Mouse (Mus musculus) heart, embryonic 14.5 days (tissue): ENCODE results near the gene Map1lc3b. TPM values are rescaled to one million over a fixed set of nuclear protein-coding genes. Genes with fewer than 3 reads are reported as not detected.
A peak's percentile ranks its signal among the peaks of the same experiment; 100 is the strongest.

ENCODE experiments used
- ATAC-seq: fragments of 200-750 bp; cut with Nextera tagmentation; 2 replicates; pipeline ENCODE4 v1.8.0; 2017; ENCODE audit warnings: low read depth, moderate TSS enrichment; ENCODE audit not compliant: insufficient number of reproducible peaks, insufficient read depth, low FRiP score
- H3K27ac ChIP-seq, 2 experiments: fragments of 200-500 bp in 1 of 2; fragments of 300-500 bp in 1 of 2; sonication (generic) in 1 of 2; replicated peaks in 1 of 2; 2 replicates each; pipeline ENCODE4 v1.5.1; 2012 to 2014; ENCODE audit warnings: low read depth in 2 of 2, low read length in 2 of 2, control low read depth in 1 of 2, mild to moderate bottlenecking in 1 of 2, mixed read lengths in 1 of 2; ENCODE audit not compliant: control insufficient read depth in 1 of 2, insufficient read depth in 1 of 2
- H3K27me3 ChIP-seq: fragments of 300-500 bp; sonication (generic); 2 replicates; pipeline ENCODE4 v1.6.1; 2014; ENCODE audit warnings: mild to moderate bottlenecking, low read length, control low read depth; ENCODE audit not compliant: control insufficient read depth, insufficient read depth
- H3K36me3 ChIP-seq: fragments of 300-500 bp; sonication (generic); 2 replicates; pipeline ENCODE4 v1.6.1; 2014; ENCODE audit warnings: mild to moderate bottlenecking, control low read depth, low read length, mixed read lengths; ENCODE audit not compliant: control insufficient read depth, insufficient read depth
- H3K4me1 ChIP-seq, 2 experiments: fragments of 200-500 bp in 1 of 2; fragments of 300-500 bp in 1 of 2; sonication (generic) in 1 of 2; 2 replicates each; pipeline ENCODE4 v1.6.1; 2012 to 2014; ENCODE audit warnings: low read length in 2 of 2, control low read depth in 1 of 2, mixed read lengths in 1 of 2; ENCODE audit not compliant: control insufficient read depth in 2 of 2, insufficient read depth in 2 of 2
- H3K4me2 ChIP-seq: fragments of 300-500 bp; sonication (generic); 2 replicates; pipeline ENCODE4 v1.6.1; 2014; ENCODE audit warnings: mild to moderate bottlenecking, low read length
- H3K4me3 ChIP-seq, 2 experiments: fragments of 200-500 bp in 1 of 2; fragments of 300-500 bp in 1 of 2; sonication (generic) in 1 of 2; 2 replicates each; pipeline ENCODE4 v1.5.1; 2012 to 2014; ENCODE audit warnings: low read length in 2 of 2, mild to moderate bottlenecking in 2 of 2, control low read depth in 1 of 2, low read depth in 1 of 2, moderate library complexity in 1 of 2; ENCODE audit not compliant: control insufficient read depth in 1 of 2, insufficient read depth in 1 of 2
- H3K9ac ChIP-seq: fragments of 300-500 bp; sonication (generic); 2 replicates; pipeline ENCODE4 v1.6.1; 2014; ENCODE audit warnings: mild to moderate bottlenecking, low read length
- H3K9me3 ChIP-seq: fragments of 300-500 bp; sonication (generic); 2 replicates; pipeline ENCODE4 v1.6.1; 2016; ENCODE audit warnings: low read length, control low read depth; ENCODE audit not compliant: control insufficient read depth
- WGBS: fragments of 180-500 bp; shearing (Covaris S2); extraction: QIAGEN DNeasy Blood & Tissue Kit; methylation state at CpG from one replicate; pipeline ENCODE4 v1.1.7; 2014; 5-methylcytosine and 5-hydroxymethylcytosine counted together
- polyA plus RNA-seq: library from polyadenylated mRNA; unstranded; fragments of >200 nt; fragmentation: Nextera tagmentation; extraction: Ambion mirVana; gene quantifications from 2 replicates; pipeline ENCODE4 v1.2.1, GENCODE M21; 2014

The Map1lc3b gene
- polyA plus RNA-seq, 1 experiment from 2014 or later = 267 TPM

- WGBS = 81% methylated on average over 16 of the region's 16 CpGs
- Histone ChIP-seq H3K9ac (no peak overlapping the region), H3K27me3 (no peaks in the 10 kb centered on the region), H3K27ac (no peak overlapping the region), H3K36me3 (peaks cover 26% of the 10 kb centered on the region; the same call in 1 of the 2 replicates), H3K4me2 (no peak overlapping the region), H3K4me3 (no peak overlapping the region), H3K9me3 (no peaks in the 10 kb centered on the region), H3K4me1 (peaks cover 11 to 14% of the 10 kb centered on the region in 2 experiments; a peak in 3 of 4 replicates)
- no peak for ATAC-seq
These were observed 28.4 kb upstream of the Map1lc3b start for GRCm38 (mm10) chr8:121561636-121562345.

DNA sequence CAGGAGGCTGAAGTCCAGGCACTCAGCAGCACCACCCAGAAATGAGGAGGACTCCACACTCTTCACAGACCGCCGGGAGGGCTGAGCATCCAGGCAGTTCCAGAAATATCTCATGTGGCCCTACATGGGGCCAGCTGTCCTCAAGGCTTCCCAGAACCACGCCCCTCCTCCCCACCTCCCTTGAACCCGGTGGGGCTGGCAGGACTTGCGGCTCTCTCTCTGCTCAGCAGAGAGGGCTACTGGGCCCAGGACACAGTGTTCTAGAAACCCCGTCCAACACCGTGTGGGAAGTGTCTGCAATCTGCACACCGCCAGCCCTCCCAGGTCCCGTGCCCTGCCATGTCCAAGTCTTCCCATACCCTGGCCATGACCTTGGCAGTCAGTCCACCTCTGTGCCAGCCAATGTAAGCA lies 27.2 kb upstream of the Map1lc3b start:
- H3K27ac ChIP-seq = peak overlapping the region; percentile 20 to 46; a peak in 3 of 4 replicates
- peak; percentile 49 for ATAC-seq
- H3K36me3 ChIP-seq = peaks cover 22% of the 10 kb centered on the region; the same call in 1 of the 2 replicates
- no peak overlapping the region for H3K9ac ChIP-seq
- 33% methylated on average over 9 of the region's 9 CpGs for WGBS
- H3K4me2 ChIP-seq = 0 out of 2 replicates have a peak overlapping the region, but pooled peaks have one; percentile 11
- H3K4me3 ChIP-seq = no peak overlapping the region
- no peaks in the 10 kb centered on the region for H3K9me3 ChIP-seq
- no peaks in the 10 kb centered on the region for H3K27me3 ChIP-seq
- H3K4me1 ChIP-seq = peaks cover 11 to 14% of the 10 kb centered on the region in 2 experiments; a peak in 3 of 4 replicates

DNA sequence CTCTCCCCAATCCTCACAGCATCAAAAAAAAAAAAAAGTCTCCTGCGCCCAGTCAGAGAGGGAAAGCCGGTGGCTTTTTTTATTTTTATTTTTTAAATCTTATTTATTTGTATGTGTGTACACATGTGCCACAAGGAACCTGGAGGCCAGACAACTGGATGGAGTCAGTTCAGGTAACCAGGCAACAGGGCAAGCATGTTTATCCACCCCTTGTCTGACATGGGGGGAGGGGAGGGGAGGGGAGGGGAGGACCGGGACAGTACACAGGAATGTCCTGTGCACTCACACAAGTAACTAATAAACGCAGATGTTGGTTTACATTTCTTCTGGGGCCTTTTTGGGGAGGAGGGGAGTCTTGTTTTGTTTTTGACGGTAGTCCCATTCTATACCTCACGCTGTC lies 26.5 kb upstream of the Map1lc3b start:
- Histone ChIP-seq H3K4me1 (peaks cover 11 to 14% of the 10 kb centered on the region in 2 experiments; a peak in 3 of 4 replicates), H3K27ac (peak overlapping the region in 1 of 2 experiments; percentile 46; a peak in 1 of 4 replicates), H3K9ac (no peak overlapping the region), H3K4me2 (no peak overlapping the region), H3K4me3 (no peak overlapping the region), H3K27me3 (no peaks in the 10 kb centered on the region), H3K9me3 (no peaks in the 10 kb centered on the region), H3K36me3 (peaks cover 15% of the 10 kb centered on the region; the same call in 1 of the 2 replicates)
- 72% methylated on average over 6 of the region's 6 CpGs for WGBS
- no peak for ATAC-seq

- H3K27ac ChIP-seq = no peak overlapping the region
- H3K4me2 ChIP-seq = no peak overlapping the region
- no peaks in the 10 kb centered on the region for H3K27me3 ChIP-seq
- ATAC-seq = no peak
- H3K4me1 ChIP-seq = peaks cover 5 to 9% of the 10 kb centered on the region in 2 experiments; a peak in 3 of 4 replicates
- 85% methylated on average over 6 of the region's 6 CpGs for whole genome bisulfite sequencing
- no peak overlapping the region for H3K9ac ChIP-seq
- no peak overlapping the region for H3K4me3 ChIP-seq
- H3K36me3 ChIP-seq = 0 out of 2 replicates have a peak, but pooled peaks cover 3% of the 10 kb centered on the region
- no peaks in the 10 kb centered on the region for H3K9me3 ChIP-seq
These were observed 21.8 kb upstream of the Map1lc3b start for GRCm38 (mm10) chr8:121568321-121568720.

DNA sequence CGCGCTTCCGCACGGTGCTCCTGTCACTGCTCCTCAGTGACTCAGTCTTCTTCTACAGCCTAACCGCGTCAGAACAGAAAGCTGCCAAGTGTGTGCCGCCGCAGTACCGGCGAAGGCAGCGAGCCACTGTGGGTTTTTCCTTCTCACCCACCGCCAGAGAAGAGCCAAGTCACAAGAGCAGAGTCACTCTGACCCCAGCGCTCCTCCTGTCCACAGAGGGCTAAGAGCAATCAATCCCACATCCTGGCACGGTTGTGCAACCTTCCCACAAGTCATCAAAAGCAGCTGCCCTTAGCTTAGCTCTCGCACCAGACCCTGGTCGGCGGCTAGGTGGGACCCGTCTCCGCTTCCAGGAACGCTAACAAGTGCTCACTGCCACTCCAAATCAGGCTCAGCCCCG lies 19.8 kb upstream of the Map1lc3b start:
- H3K27me3 ChIP-seq = no peaks in the 10 kb centered on the region
- H3K4me1 ChIP-seq = peaks cover 6 to 10% of the 10 kb centered on the region in 2 experiments; a peak in 3 of 4 replicates
- peak overlapping the region; percentile 4; a peak in 1 of 4 replicates for H3K4me3 ChIP-seq
- peak overlapping the region; percentile 31 for H3K4me2 ChIP-seq
- H3K27ac ChIP-seq = no peak overlapping the region
- H3K36me3 ChIP-seq = 0 out of 2 replicates have a peak, but pooled peaks cover 3% of the 10 kb centered on the region
- H3K9me3 ChIP-seq = no peaks in the 10 kb centered on the region
- no peak overlapping the region for H3K9ac ChIP-seq
- 77% methylated on average over 21 of the region's 21 CpGs for whole genome bisulfite sequencing
- no peak for ATAC-seq

GRCm38 (mm10) chr8:121570801-121571200 lies 19.4 kb upstream of the Map1lc3b start:
- no peaks in the 10 kb centered on the region for H3K27me3 ChIP-seq
- 79% methylated on average over 17 of the region's 17 CpGs for WGBS
- peak overlapping the region; percentile 4; a peak in 1 of 4 replicates for H3K4me3 ChIP-seq
- H3K4me2 ChIP-seq = peak overlapping the region; percentile 31
- ATAC-seq = no peak
- H3K9ac ChIP-seq = no peak overlapping the region
- no peak overlapping the region for H3K27ac ChIP-seq
- 0 out of 2 replicates have a peak, but pooled peaks cover under 1% of the 10 kb centered on the region for H3K36me3 ChIP-seq
- H3K4me1 ChIP-seq = peaks cover 6 to 10% of the 10 kb centered on the region in 2 experiments; a peak in 3 of 4 replicates
- H3K9me3 ChIP-seq = no peaks in the 10 kb centered on the region

DNA sequence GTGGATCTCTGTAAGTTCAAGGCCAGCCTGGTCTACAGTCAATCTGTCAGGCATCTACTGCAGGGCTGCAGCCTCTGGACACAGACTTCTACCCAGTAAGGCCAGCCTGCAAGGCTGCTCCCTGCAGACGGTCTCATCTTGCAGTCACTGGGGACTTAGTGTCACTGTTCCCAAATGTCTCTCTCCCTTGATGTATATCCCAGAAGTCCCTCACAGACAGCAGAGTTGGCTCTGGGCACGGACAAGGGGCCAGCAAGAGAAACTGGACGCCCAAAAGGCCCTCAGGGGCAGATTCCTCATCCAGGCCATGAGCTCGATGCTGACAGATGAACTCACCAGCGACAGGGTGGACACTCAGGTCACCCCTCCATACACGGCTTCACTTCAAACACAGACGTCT lies 18.0 kb upstream of the Map1lc3b start:
- Histone ChIP-seq H3K9ac (no peak overlapping the region), H3K27me3 (no peaks in the 10 kb centered on the region), H3K4me1 (peaks cover 9 to 17% of the 10 kb centered on the region in 2 experiments), H3K36me3 (no peaks in the 10 kb centered on the region), H3K4me3 (no peak overlapping the region), H3K4me2 (no peak overlapping the region), H3K27ac (no peak overlapping the region), H3K9me3 (no peaks in the 10 kb centered on the region)
- no peak for ATAC-seq
- WGBS = 71% methylated on average over 7 of the region's 7 CpGs
